Mouse (Mus musculus): ENCODE measurements around the gene Ech1. TPM values are rescaled to one million over a fixed set of nuclear protein-coding genes. Genes with fewer than 3 reads are reported as not detected.

Gene Ech1
- 64.1 and 75.6 TPM in 2 replicates for total RNA-seq (2012; rRNA removed)

GRCm38 (mm10) chr7:28824941-28825685 lies at the start of gene Ech1:
Ech1 (plus strand) TSS chr7:28825217.
- no peaks in the 10 kb centered on the region for H3K9me3 ChIP-seq (ENCODE audit: control insufficient read depth, insufficient read depth, low read depth, low read length)
- TF ChIP-seq CHD2 (IDR thresholded peaks at IDR 0.05; ENCODE audit: low read depth, low read length): no peak
- peak; percentile 89 for TF ChIP-seq HCFC1 (IDR thresholded peaks at IDR 0.05; ENCODE audit: borderline replicate concordance, insufficient read depth, low read length)
- TF ChIP-seq MAFK (IDR thresholded peaks at IDR 0.05; ENCODE audit: insufficient read depth, low read depth, low read length): no peak
- TF ChIP-seq ZNF384 (IDR thresholded peaks at IDR 0.05; ENCODE audit: low read depth, low read length): peak; percentile 98
- in situ Hi-C loops (cut with MboI; ENCODE audit: low sequenced_read_pairs in 2 of 2, unreplicated experiment in 2 of 2): no loop called here
- peaks cover 0 to 21% of the 10 kb centered on the region in 2 experiments; a peak in 2 of 4 replicates for H3K4me1 ChIP-seq (ENCODE audit: control insufficient read depth in 2 of 2, insufficient read depth in 2 of 2, low read length in 2 of 2, poor library complexity in 1 of 2)
- peak; percentile 90 for DNase-seq (ENCODE audit: low read depth, low spot score)
- peak within 1 kb of the TSS; percentile 63 for H3K4me3 ChIP-seq (ENCODE audit: insufficient read depth in 1 of 2, low read depth in 1 of 2, low read length in 2 of 2, poor library complexity in 1 of 2, severe bottlenecking in 1 of 2)
- peak within 1 kb of the TSS; percentile 78 for H3K9ac ChIP-seq (ENCODE audit: insufficient read depth, low read depth, low read length, poor library complexity, severe bottlenecking)
- peak within 1 kb of the TSS; percentile 42; the same call in 1 of the 2 replicates for H3K27ac ChIP-seq (ENCODE audit: insufficient read depth, low read depth, low read length, poor library complexity, severe bottlenecking)
- peaks cover 32% of the 10 kb centered on the region for H3K36me3 ChIP-seq (ENCODE audit: control insufficient read depth, insufficient read depth, low read length, poor library complexity, severe bottlenecking)

- no peaks in the 10 kb centered on the region for H3K9me3 ChIP-seq (ENCODE audit: control insufficient read depth, insufficient read depth, low read depth, low read length)
- in situ Hi-C loops (cut with MboI; ENCODE audit: low sequenced_read_pairs in 2 of 2, unreplicated experiment in 2 of 2): no loop called here
Measured at GRCm38 (mm10) chr7:28778825-28779224, 46.2 kb upstream of the Ech1 start.

DNA sequence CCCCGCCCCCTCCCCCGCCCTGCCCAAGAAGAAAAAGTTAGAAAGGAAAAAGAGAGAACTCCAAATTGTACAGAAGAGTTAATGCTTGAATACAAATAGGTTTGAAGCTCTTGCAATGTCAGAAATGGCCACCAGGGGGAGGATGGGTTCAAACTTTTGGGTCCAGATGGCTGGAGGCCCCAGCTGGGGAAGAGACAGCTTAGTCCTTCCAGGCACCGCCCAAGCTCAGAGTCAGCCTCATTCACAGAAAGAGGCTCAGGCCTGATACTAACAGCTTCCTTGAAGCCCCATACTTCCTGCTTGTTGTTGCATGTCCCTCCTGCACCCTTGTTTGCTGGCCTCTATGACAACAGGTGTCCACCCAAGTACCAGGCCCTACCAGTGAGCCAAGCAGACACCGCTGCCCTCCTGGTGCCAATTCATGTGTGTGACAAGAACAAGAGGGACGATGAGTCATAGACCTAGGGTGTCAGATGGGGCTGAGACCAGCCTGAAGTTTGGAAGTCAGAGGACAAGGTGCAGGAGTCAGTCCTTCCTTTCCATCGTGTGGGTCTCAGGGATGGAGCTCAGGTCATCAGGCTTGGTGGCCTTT lies 44.9 kb upstream of the Ech1 start:
- in situ Hi-C loops (cut with MboI; ENCODE audit: low sequenced_read_pairs in 2 of 2, unreplicated experiment in 2 of 2): no loop called here
- Histone ChIP-seq H3K4me3 (ENCODE audit: insufficient read depth in 1 of 2, low read depth in 1 of 2, low read length in 2 of 2, poor library complexity in 1 of 2, severe bottlenecking in 1 of 2) (no peak overlapping the region), H3K36me3 (ENCODE audit: control insufficient read depth, insufficient read depth, low read length, poor library complexity, severe bottlenecking) (no peaks in the 10 kb centered on the region), H3K4me1 (ENCODE audit: control insufficient read depth in 2 of 2, insufficient read depth in 2 of 2, low read length in 2 of 2, poor library complexity in 1 of 2) (peaks cover 3 to 5% of the 10 kb centered on the region in 2 experiments; a peak in 2 of 4 replicates), H3K9ac (ENCODE audit: insufficient read depth, low read depth, low read length, poor library complexity, severe bottlenecking) (no peak overlapping the region), H3K9me3 (ENCODE audit: control insufficient read depth, insufficient read depth, low read depth, low read length) (no peaks in the 10 kb centered on the region), H3K27ac (ENCODE audit: insufficient read depth, low read depth, low read length, poor library complexity, severe bottlenecking) (0 out of 2 replicates have a peak overlapping the region, but pooled peaks have one; percentile 24)
- peak; percentile 92 for DNase-seq (ENCODE audit: low read depth, low spot score)
- no peak for TF ChIP-seq MAFK (IDR thresholded peaks at IDR 0.05; ENCODE audit: insufficient read depth, low read depth, low read length)
- no peak for TF ChIP-seq CHD2 (IDR thresholded peaks at IDR 0.05; ENCODE audit: low read depth, low read length)
- 0 out of 2 replicates have a peak, but pooled peaks have one; percentile 21 for TF ChIP-seq ZNF384 (IDR thresholded peaks at IDR 0.05; ENCODE audit: low read depth, low read length)
- peak; percentile 68; the same call in 1 of the 2 replicates for TF ChIP-seq ZC3H11A (IDR thresholded peaks at IDR 0.05; ENCODE audit: borderline replicate concordance, low read depth, low read length)
- TF ChIP-seq HCFC1 (IDR thresholded peaks at IDR 0.05; ENCODE audit: borderline replicate concordance, insufficient read depth, low read length): no peak

More at GRCm38 (mm10) chr7:28778825-28779224, 46.2 kb upstream of the Ech1 start:
- no peak for TF ChIP-seq CHD2 (IDR thresholded peaks at IDR 0.05; ENCODE audit: low read depth, low read length)
- Histone ChIP-seq H3K27ac (ENCODE audit: insufficient read depth, low read depth, low read length, poor library complexity, severe bottlenecking) (no peak overlapping the region), H3K36me3 (ENCODE audit: control insufficient read depth, insufficient read depth, low read length, poor library complexity, severe bottlenecking) (no peaks in the 10 kb centered on the region), H3K4me3 (ENCODE audit: insufficient read depth in 1 of 2, low read depth in 1 of 2, low read length in 2 of 2, poor library complexity in 1 of 2, severe bottlenecking in 1 of 2) (no peak overlapping the region), H3K4me1 (ENCODE audit: control insufficient read depth in 2 of 2, insufficient read depth in 2 of 2, low read length in 2 of 2, poor library complexity in 1 of 2) (peaks cover 3 to 5% of the 10 kb centered on the region in 2 experiments; a peak in 1 of 4 replicates), H3K9ac (ENCODE audit: insufficient read depth, low read depth, low read length, poor library complexity, severe bottlenecking) (no peak overlapping the region)
- no peak for DNase-seq (ENCODE audit: low read depth, low spot score)

GRCm38 (mm10) chr7:28780857-28781256 lies 44.2 kb upstream of the Ech1 start:
- peaks cover 3 to 5% of the 10 kb centered on the region in 2 experiments; a peak in 2 of 4 replicates for H3K4me1 ChIP-seq (ENCODE audit: control insufficient read depth in 2 of 2, insufficient read depth in 2 of 2, low read length in 2 of 2, poor library complexity in 1 of 2)
- in situ Hi-C loops (cut with MboI; ENCODE audit: low sequenced_read_pairs in 2 of 2, unreplicated experiment in 2 of 2): no loop called here
- no peaks in the 10 kb centered on the region for H3K36me3 ChIP-seq (ENCODE audit: control insufficient read depth, insufficient read depth, low read length, poor library complexity, severe bottlenecking)
- DNase-seq (ENCODE audit: low read depth, low spot score): no peak
- TF ChIP-seq CHD2 (IDR thresholded peaks at IDR 0.05; ENCODE audit: low read depth, low read length) (no peak), MAFK (IDR thresholded peaks at IDR 0.05; ENCODE audit: insufficient read depth, low read depth, low read length) (peak; percentile 48; the same call in 1 of the 2 replicates), HCFC1 (IDR thresholded peaks at IDR 0.05; ENCODE audit: borderline replicate concordance, insufficient read depth, low read length) (no peak), ZC3H11A (IDR thresholded peaks at IDR 0.05; ENCODE audit: borderline replicate concordance, low read depth, low read length) (no peak)
- H3K4me3 ChIP-seq (ENCODE audit: insufficient read depth in 1 of 2, low read depth in 1 of 2, low read length in 2 of 2, poor library complexity in 1 of 2, severe bottlenecking in 1 of 2): no peak overlapping the region
- H3K9me3 ChIP-seq (ENCODE audit: control insufficient read depth, insufficient read depth, low read depth, low read length): no peaks in the 10 kb centered on the region
- H3K9ac ChIP-seq (ENCODE audit: insufficient read depth, low read depth, low read length, poor library complexity, severe bottlenecking): no peak overlapping the region
- H3K27ac ChIP-seq (ENCODE audit: insufficient read depth, low read depth, low read length, poor library complexity, severe bottlenecking): no peak overlapping the region

Measured in ES-E14 (cell line).